Mouse (Mus musculus): ENCODE data around the gene Tada1.

Tada1 gene

DNA sequence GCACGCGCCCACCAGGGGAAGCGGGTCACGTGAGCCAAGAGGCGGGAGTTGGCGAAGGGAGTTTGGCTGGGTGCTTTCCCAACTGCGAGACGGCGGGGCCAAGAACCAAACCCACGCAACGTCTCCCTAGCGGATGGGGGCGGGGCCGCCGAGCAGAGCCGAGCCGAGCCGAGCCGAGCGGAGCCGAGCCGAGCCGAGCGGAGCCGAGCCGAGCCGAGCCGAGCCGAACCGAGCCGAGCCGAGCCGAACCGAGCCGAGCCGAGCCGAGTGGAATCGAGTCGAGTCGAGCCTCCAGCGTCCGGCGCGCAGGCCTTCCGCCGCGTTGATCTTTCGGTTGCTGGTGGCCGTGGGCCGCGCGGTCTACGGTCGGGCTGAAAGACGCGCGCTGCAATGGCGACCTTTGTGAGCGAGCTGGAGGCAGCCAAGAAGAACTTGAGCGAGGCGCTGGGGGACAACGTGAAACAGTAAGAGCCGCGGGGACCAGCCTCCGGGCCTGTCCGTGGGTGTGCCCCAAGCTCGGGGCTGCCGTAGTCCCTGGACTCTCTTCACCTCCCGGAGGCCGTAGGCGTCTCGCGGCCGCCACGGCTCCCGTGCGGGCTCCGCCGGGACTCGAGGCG lies at the start of gene Tada1:
Tada1 (plus strand) TSS at position 85 of the 617 bp plus-strand sequence.
- peak; percentile 58 for DNase-seq (ENCODE audit: low read depth, low spot score)

DNA sequence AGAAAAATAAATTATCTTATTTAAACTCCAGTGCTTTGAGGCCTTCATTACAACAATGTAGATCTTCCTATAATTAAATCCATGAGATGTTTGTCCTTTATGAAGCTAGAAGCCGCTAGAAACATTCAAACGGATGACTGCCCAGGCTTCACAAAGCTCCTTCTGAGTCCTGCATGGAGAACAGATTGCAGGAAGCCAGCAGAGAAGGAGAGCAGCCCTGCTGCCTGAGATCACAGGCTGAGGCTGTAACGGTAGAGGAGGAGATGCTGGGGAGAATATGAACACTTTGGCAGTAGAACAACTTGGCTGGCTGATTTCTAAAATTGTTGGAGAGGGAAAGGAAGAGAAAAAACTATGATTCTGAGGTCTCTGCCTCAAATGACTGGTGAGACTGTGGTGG lies 48.1 kb upstream of the Tada1 start:
- DNase-seq (ENCODE audit: low read depth, low spot score) = no peak

DNA sequence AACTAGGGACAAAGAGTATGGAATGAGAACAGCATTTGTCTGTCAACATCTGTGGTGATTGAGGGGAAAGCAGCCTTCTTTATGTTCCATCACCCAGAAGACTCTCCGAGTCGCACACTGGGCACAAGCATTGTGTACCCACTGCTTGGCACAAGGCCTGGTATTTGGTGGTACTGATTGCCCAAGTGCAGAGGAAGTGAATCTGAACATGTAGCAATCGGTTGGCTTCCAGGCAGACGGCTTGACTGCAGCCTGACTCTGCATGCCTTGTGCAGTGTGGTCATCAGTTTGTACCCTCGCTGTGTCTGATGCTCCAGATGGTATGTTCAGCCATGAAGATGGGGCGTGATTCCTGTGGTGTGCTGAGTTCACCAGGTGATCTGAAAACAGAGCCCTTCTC lies 39.8 kb upstream of the Tada1 start:
- DNase-seq (ENCODE audit: low read depth, low spot score) = no peak

DNA sequence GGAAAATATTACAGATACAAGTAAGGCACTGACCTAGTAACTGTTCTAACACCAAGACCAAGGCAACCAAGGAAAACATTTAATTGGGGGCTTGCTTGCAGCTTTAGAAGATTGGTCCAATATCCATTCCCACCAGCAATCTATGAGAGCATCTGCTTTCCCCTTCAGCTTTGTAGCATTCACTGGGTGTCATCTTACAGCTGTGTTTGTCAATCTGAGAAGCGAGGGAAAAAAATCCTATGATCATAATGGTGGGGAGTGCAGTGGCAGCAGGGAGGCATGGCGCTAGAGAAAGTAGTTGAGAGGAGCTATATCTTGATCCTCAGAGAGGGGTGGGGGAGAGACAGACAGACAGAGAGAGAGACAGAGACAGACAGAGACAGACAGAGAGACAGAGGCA lies 36.8 kb upstream of the Tada1 start:
- DNase-seq (ENCODE audit: low read depth, low spot score) = no peak

DNA sequence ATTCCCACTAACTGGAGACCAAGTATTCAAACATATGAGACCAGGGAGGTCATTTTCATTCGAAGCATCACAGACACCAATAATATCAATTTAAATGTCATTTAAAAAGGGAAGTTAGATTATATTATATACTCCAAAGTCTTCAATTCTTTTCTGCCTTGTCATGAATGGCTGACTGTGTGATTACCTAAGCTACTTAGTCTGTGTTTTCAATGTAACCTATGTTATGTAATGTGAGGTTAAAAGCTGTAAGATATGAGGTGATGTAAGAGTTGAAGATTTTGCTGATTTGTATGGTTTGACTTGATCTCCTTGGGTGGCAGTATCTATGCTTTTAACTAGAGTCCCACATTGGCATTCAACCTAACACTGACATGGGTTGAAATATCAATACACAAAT lies 36.4 kb upstream of the Tada1 start:
- DNase-seq (ENCODE audit: low read depth, low spot score) = no peak

DNA sequence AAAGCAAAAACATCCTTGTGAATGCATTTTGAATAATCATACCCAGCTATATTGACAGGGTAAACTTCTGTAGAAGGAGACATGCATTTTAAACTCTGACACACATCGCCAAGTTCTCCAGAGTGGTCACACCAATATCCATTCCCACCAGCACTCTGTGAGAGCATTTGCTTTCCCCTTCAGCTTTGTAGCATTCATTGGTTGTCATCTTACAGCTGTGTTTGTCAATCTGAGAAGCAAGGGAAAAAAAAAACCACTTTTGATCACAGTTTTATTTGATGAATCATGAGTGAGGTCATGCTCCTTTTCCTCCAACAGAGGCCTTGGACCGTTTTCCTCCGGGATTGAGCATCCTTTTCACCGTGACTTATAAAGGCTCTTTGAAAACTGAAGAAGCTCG lies 35.3 kb upstream of the Tada1 start:
- no peak for DNase-seq (ENCODE audit: low read depth, low spot score)

DNA sequence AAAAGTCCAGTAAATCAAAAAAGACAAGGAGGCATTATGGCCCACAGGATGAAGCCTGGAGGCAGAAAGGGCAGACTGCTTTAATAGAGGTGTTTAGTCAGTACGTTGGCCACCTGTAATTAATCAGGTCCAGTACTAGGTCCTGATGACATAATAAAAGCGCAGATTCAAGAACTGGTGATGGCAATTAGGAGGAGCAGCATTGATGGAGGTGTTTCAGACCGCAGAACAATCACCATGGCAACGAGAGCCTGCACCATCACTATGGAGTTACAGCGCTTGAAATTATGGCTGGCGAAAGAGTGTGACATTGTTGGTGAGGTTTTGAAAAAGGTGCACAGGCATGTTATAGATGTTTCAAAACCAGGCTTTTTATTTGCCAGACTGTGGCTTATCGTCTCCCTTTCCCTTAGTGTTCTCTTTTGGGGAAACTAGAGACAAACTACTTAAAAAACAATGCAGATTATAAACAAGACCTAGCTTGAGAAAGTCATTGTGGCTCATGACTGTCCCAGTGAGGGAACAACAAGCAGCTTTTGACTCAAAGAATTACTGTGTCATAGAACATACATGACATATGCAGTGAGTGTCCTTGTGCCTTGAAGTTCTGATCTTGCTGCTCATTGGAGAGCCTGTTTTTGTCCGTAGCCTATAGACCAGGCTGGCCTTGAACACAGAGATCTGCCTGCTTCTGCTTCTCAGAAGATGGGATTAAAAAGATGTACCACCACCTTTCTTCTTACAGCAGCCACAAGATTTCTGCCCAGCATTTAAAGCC lies 34.4 kb upstream of the Tada1 start:
- no peak for DNase-seq (ENCODE audit: low read depth, low spot score)

DNA sequence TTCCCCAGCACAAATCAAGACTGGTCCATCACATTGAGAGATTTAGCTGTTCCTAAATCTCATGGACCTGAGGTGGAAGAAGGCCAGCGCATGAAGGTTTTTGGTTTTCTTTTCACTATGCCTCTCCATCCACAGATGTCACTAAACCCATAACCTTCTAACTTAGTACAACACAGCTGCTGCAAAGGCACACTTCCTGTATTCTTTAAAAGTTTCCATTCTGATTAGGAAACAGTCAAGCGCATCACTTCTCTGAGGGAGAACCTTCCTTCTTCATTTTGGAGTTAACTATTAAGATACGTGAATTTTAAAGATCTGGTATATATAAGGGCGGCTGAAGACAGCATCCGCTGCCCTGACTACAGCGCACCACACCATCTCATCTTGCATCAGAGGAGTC lies 33.3 kb upstream of the Tada1 start:
- no peak for DNase-seq (ENCODE audit: low read depth, low spot score)

DNA sequence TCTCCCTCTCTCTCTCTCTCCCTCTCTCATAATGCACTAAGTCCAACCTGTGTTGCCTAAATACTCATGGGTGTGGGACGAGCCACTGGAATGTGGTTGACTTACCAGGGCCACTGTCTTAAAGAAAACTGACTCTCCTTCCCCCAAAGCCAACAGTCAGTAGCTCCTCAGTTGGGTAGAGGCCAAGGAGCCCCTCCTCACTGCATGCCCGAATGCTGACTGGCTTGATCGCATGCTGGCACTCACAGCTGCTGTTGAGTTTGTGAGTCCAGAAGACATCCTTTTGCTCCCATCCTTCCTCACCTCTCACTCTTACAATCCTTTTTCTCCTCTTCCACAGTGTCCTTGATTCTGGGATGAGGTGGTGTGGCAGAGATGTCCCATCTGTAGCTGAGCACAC lies 32.0 kb upstream of the Tada1 start:
- DNase-seq (ENCODE audit: low read depth, low spot score) = no peak

DNA sequence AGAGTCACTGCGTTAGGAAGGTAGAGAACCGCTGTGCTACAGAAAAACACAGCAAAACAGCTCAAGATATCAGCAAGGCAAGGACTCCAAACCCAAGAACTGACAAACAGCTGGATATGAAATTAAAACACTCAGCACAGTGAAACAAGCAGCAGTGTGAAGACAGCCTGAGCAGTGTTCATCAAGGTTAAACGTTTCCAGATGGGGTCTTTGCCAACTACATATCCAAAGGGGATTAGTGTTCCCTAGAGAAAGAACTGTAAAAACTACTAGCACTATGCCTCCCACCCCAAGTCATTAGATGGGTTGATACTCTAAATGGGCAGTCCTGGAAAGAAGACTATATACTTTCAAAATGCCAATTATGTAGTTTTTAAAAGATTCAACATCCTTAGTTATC lies 29.6 kb upstream of the Tada1 start:
- DNase-seq (ENCODE audit: low read depth, low spot score) = no peak

DNA sequence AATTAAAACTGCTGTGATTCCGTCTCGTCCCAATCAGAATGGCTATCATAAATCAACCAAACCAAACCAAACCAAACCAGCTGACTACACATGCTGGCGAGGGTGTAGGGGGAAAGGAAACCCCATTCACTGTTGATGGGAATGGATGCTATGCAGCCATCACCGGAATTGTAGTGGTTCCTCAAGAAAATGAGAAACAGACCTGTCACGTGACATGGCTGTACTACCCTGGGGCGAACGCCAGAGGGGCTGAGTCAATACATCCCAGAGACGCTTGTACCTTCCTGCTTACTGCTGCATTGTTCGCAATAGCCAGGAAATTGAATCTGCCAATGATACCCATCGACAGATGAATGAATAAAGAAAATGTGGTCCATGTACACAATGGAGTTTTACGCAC lies 29.1 kb upstream of the Tada1 start:
- DNase-seq (ENCODE audit: low read depth, low spot score) = no peak

DNA sequence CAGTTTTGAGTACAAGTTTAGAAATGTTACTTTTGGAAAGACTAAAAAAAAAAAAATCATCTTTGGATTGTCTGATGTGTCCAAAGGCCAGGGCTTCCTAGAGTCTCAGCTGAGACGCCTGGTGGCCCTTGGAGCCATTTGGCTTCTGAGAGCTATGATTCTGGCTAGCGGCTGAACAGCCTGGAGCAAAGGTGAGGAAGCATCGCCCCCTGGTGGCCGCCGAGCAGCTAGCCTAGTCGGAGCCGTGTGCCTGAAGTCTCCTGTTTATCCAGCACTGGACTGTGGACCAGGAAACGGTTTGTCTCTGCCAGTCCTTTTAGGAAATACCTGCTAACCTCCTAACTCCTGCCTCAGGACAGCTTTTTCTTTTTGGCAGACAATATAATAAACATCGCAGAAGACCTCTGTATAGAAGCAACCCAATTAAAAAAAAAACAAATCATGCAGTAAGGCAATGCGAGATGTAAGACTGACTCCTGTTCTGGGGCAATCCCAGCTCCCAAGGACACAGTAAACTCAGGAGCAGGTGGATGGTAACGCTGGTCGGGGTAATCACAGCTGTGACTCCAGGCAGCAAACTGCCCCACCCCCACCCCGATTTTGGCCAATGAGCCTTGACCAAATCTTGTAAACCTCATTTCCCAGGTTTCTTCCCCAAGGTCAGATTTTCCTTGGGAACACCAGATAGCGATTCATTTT lies 18.6 kb upstream of the Tada1 start:
- DNase-seq (ENCODE audit: low read depth, low spot score) = peak; percentile 36

DNA sequence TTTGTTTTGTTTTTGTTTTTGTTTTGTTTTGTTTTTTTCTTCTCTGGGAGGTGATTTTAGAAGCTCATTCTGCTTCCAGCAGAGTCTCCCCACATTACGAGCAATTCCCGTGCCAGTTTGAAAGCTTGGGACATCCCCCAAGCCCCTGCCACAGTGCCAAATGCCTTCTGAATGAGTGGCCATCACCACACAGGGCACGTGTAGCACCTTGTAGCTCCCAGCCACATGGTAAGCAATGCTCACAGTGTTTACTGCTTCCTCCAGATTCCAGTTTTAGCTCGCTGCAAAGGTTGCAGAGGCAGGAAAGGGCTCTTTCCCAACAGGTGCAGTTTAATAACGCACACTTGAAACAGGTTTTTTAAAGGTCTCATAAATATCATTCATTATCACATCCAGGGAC lies 18.0 kb upstream of the Tada1 start:
- DNase-seq (ENCODE audit: low read depth, low spot score) = no peak

DNA sequence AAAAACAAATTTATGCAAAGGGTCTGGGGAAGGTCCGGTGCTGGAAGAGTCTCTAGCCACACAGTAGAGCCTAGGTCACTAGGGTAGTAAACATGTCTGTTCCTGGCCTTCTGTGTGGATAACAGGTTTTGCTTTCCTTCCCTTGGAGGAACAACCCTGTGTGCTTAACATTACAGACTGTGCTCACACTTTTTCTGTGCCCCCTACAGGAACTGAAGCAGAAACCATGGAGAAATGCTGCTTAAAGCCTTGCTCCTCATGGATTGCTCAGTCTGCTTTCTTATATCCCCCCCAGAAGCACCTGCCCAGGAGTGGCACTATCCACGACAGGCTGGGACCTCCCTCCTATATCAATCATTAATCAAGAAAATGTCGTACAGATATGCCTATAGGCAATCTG lies 17.1 kb upstream of the Tada1 start:
- no peak for DNase-seq (ENCODE audit: low read depth, low spot score)

DNA sequence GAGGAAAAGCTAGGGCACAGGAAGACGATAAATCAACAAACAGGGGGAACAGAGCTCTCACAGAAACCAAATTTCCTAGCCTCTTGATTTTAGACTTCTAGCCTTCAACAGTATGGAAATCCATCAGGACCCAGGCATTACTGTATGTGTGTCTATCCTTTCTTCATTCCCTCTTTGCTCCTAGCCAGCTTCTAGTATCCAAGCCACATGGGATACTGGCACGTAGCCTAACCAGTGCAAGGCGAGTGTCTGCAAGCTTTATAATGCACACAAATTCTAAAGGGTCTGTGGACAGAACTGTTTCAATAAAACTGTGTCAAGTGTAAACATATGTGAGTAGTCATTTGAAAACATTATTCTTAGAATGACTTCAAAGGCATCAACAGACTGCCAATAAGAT lies 16.2 kb upstream of the Tada1 start:
- no peak for DNase-seq (ENCODE audit: low read depth, low spot score)

DNA sequence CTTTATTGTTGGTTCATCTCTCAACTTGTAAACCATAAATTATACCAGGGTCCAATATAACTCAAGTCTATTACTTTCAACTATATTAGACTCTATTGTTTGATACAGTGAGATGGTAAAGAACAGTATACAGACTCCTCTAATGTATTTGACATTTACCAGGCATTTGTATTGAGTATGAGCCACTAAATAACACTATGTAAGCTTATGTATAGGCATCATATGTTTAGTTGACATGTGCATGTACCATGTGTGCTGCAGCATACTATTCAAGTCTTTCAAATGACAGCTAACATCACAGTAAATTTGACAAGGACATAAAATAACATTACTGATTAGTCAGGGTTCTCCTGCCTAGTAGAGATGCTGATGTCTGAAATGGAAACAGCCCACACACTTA lies 15.8 kb upstream of the Tada1 start:
- DNase-seq (ENCODE audit: low read depth, low spot score) = no peak

DNA sequence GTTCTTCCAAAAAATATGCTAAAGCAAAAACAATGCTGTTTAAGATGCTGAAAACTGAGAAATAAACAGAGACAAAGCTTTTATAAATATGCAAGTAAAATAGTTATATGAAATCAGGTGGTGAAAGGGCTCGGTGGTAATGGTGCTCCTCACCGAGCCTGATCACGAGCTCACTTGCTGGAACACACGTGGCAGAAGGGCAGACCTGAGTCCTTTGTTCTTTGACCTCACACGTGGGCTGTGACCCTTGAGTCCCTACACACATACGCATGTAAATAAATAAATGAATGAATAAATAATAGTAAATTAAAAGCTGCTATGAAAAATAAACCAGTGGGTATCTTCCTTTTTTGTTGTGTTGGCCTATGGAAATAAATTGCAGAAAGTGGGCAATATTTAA lies 1.7 kb upstream of the Tada1 start:
- DNase-seq (ENCODE audit: low read depth, low spot score) = no peak

DNA sequence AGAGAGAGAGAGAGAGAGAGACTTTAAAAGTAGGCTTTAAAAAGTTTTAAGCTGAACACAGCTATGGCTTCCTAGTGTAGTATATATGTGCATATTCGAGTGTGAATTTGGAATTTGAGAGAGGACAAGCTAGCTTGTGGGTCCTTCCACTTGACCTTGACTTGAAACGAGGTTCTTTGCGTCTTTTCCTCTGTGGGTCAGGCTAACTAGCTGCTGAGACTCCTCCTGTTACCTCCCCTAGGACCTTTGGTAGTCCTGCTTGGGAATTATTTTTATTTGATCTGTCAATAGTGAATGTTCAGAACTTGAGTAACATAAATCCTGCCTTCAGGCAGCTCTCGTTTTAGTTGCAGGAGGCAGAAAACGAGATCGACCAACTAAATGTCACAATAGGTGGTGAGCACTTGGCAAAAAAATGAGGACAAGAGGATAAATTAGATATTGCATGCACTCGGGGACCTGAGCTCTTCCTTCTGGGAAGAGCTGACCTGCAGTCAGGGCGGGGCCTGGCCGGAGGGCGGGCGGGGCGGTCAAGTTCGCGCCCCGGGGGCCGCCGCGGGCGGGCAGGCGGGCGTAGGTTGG lies 375 bp upstream of the Tada1 start:
- no peak for DNase-seq (ENCODE audit: low read depth, low spot score)

DNA sequence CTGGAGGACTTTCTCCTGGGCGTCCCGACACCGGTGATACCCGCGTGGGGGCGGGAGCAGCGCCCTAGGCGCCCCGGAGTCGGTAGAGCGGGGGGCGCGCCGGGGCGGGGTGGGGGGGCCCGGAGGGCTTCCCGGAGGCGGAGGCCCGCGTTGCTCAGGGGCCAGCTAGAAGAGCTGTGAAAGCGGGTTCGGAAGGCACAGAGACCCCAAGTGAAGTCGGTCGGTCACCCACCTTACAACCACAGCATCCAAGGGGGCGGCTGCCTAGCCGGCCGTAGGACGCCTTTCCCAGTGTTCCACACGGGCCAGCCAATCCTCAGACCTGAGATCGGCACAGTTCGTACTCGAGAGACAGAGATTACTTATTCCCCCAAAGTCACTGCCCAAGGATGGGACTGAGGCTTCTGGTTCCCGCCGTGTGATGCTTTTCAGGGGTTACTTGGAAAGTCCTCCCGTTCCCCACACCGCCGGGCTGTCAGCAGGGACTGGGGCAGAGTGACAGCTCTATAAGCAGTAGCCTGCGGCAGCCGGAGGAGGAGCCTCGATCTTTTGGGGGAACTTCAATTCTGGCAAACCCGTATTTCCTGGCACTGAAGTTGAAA lies 834 bp downstream of the Tada1 start:
- no peak for DNase-seq (ENCODE audit: low read depth, low spot score)

DNA sequence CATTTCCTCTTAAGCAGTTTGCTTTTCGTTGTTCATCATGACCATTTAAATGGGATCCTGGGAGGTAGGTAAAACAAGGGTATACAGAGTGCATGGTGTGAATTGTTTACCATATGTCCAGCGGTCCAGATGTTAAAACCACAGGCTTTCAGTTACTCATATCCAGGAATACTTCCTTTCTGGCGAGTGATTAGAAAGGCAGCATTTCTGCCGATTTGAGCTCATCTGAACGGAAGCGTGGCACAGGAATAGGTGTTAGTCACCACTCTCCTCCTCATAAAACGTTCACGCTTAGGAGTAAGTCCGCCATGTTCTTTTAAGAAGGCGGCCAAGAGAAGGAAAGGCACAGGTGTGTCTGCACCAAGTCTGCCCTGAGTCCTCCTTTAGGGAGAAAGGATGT lies 2.4 kb downstream of the Tada1 start:
- no peak for DNase-seq (ENCODE audit: low read depth, low spot score)

DNA sequence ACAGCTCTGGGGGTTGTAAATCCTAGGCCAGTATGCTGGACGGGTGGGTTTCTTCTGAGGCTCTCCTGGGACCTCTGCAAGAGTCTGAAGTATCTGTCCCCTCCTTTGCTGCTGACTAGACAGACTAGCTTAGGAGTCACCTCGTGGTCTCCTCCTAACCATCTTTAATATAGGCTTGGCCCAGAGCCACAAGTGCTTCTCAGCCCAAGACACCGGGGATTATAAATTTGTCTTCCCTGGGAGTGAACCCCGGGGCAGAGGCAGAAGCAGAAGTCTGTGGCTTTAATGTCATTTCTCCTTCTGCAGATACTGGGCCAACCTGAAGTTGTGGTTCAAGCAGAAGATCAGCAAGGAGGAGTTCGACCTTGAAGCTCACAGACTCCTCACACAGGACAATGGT lies 2.9 kb downstream of the Tada1 start:
- DNase-seq (ENCODE audit: low read depth, low spot score) = no peak

DNA sequence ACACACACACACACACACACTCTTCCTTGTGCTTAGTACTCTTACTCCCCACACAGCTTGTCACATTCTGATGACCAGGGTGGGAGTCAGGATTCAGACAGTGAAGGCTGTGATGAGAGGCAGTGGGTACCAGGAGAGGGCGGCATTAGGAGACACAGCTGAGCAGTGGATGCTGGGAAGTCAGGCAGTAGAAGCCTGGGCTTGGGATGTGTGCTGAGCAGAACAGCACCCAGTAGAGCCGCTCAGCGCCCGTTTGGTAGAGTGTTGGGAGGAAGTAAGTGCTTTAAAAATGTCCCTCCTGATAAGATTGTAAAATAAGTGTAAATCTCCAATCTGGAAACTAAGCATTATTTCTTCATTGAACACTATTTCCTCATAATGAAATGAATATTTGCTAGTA lies 3.7 kb downstream of the Tada1 start:
- no peak for DNase-seq (ENCODE audit: low read depth, low spot score)
